Mouse (Mus musculus): ENCODE measurements at regions not wholly inside any gene's neighbourhood (a gene's known extent, or its start where the extent isn't known, plus 50 kb on each side); places are given as distances from the start of the nearest gene placed in this dataset.
A peak's percentile ranks its signal among the peaks of the same experiment; 100 is the strongest.

DNA sequence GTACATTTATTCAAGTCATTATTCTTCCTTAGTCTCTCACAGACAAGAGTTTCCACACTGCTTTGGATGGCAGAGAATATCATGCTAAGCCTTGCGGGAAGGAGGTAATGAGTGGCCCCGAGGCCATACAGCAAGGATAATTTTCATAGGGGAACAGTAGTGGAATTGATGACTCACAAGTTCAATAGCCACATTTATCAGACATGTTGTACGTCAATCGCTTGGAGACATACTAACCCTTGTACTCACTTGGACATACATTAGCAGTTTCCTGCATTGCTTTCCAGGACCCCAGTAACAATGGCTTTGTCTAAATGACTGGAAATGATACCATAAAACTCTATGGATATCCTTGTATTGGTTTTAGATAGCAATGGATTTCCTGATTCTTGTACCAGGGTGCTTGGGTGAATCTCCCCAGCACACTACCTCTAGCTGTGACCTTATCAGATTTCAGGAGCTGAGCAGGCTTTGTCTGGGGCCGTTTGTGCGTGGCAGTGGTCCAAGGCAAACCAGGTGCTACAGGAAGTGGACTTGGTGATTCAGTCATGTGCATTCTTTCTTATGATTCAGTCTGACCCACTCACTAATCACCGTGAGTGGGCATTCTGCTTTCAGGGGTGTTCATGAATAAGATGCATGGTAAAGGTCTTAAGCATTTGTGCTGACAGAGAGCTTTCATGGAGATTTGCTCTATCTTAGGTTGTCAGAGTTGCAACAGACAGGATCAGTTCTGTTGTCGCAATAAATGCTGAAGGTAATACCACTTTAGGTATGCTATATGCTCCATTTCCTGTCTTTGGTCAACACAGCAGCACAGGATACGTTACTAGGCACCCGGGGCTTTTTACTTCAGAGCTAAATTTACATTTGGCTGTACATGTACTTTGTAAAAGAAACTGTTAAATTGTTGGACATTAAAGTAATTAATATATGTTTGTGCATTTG lies 326.2 kb downstream of the Klf5 start:
- ATAC-seq (replicated peaks in 1 of 2; ENCODE audit: insufficient read depth in 1 of 2, low FRiP score in 2 of 2, low TSS enrichment in 1 of 2, low read depth in 1 of 2, poor library complexity in 2 of 2, severe bottlenecking in 2 of 2) = peak in 1 of 2 experiments; percentile 10; a peak in 1 of 4 replicates

DNA sequence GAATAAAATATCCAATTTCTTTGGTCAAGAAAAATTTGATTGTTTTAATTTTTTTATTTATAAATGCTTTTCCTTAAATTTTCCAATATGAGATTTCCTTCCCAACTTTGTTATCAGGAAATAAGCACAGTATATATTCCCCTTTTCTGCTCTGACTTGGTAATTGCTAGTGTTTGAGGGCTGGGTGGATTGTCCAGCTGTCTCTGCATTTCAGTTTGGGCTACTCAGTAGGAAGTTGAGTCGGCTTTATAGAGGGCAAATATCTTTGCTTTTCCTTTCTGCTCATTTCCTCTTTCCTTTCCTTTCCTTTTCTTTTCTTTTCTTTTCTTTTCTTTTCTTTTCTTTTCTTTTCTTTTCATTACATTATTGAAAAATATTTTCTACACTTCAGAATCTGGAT lies 329.1 kb downstream of the Klf5 start:
- ATAC-seq (replicated peaks in 1 of 2; ENCODE audit: insufficient read depth in 1 of 2, low FRiP score in 2 of 2, low TSS enrichment in 1 of 2, low read depth in 1 of 2, poor library complexity in 2 of 2, severe bottlenecking in 2 of 2) = no peak

DNA sequence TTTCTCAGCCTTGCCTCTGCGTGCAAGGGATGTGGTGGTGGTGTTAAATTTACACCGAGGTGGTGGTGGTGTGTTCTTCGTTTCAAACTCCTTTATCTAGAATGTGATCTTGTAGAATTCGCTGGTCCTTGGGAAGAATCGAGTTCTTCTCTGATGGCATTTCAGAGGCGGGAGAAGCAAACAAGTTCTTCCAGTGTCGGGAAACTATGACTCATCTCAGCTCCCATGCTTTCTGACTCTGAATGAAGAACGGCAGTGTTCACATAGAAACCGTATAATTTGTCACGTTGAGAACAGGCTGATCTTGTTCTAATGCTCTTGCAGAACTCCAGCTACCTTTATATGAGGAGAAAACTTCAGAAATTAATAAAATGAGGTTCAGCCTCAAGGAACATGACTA lies 332.6 kb downstream of the Klf5 start:
- ATAC-seq (replicated peaks in 1 of 2; ENCODE audit: insufficient read depth in 1 of 2, low FRiP score in 2 of 2, low TSS enrichment in 1 of 2, low read depth in 1 of 2, poor library complexity in 2 of 2, severe bottlenecking in 2 of 2) = no peak

DNA sequence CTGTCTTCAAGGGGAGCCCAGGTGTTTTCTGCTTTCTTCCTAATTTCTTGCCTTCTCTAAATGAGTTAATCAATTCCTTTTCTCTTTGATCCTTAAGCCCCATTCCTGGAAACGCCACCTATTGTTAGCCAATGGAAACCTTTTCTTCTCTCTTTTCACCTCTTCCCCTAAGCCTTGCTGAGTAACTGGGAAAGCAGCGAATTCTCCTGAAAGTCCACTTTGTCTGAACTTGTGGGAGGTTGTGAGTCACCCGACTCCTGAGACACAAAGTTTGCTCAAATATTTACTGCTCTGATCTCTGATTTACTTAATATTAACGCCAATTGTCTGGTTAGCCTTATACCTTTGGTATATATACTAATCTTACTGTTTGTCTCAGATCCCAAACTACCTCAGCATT lies 334.0 kb downstream of the Klf5 start:
- ATAC-seq (replicated peaks in 1 of 2; ENCODE audit: insufficient read depth in 1 of 2, low FRiP score in 2 of 2, low TSS enrichment in 1 of 2, low read depth in 1 of 2, poor library complexity in 2 of 2, severe bottlenecking in 2 of 2) = no peak

DNA sequence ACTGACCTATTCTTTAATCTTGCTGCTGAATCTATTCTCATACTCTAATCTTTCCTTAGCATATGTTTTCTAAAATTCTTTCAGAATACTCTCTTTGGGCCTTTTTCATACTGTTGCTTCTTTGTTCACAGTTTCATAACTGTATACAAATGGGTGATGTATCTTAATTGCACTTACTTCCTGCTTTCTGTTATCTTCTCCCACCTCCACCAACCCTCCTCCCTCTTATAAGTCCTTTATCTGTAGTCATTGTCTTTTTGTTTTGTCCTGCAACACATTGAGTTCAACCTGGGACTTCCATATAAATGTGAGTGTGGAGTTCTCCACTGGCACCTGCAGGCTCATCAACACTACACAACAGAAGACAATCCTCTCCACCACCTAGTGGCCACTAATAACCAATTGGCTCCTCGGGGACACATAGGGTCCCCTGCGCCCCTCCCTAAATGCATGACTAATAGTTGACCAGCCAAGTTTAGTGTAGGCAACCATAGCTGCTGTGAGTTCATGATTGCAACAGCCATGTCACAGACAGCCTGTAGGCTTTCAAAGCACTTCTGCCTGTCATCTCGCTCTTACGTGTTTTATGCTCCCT lies 337.2 kb downstream of the Klf5 start:
- peak in 1 of 2 experiments; percentile 32; a peak in 1 of 4 replicates for ATAC-seq (replicated peaks in 1 of 2; ENCODE audit: insufficient read depth in 1 of 2, low FRiP score in 2 of 2, low TSS enrichment in 1 of 2, low read depth in 1 of 2, poor library complexity in 2 of 2, severe bottlenecking in 2 of 2)

DNA sequence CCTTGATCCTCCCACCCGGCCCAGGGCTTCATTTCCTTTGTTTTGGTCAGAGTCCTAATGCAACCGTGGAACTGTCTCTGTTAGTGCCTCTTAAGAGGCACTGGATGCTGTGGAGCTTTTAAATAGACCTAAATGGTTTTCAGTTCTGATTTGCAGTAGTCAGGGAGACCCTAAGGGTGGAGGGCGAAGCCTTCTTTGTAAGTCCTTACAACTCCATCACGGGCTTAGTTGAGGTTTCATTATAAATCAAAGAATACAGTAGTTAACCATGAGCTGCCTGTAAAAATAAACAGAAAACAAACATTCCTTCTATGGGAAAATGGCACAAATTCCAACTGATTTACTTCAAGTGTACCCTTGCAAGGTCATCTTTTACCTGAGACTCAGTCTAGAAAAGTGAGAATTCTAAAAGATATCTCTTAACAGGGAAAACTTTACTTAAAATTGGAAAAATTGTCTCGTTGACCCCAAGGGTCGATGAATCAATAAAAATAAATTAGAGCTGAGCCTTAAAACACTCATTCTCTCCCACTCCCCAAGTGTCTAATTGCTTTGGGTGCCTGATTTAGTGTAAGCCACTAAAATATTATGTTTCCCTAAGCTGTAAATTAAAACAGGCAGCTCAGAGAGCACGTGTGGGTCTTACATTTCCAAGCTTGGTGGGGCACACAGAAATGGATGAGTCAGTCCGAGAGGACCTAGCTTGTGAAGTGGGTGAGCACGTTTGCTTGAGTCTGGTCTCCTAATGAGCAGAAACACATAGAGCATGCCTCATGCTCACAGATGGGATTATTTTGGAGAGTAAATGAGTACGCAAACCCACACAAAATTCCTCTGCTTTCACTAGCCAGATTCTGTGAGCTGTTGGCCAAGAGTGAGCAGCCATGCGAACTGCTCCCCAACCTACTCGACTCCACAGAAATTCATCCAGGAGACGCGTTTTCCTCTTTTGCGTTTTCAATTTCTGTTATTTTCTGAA lies 343.3 kb downstream of the Klf5 start:
- no peak for ATAC-seq (replicated peaks in 1 of 2; ENCODE audit: insufficient read depth in 1 of 2, low FRiP score in 2 of 2, low TSS enrichment in 1 of 2, low read depth in 1 of 2, poor library complexity in 2 of 2, severe bottlenecking in 2 of 2)

DNA sequence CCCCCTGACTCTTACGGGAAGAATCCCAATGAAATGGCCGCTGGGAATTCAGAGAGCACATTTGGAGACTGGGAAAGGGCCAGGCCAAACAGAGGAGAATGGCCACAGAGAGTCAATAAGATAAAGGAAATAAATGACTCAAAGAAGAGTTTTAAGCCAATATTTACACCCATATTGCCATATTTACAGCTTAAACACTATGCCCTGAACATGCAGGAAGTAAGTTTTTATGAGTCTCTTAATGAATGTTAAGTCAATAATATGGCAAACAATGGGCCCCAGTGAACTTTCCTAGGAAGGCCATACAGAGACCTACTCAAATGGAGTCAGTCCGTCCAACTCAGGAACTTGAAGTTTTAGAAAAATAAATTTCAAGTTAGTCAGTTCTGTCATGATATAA lies 347.8 kb downstream of the Klf5 start:
- no peak for ATAC-seq (replicated peaks in 1 of 2; ENCODE audit: insufficient read depth in 1 of 2, low FRiP score in 2 of 2, low TSS enrichment in 1 of 2, low read depth in 1 of 2, poor library complexity in 2 of 2, severe bottlenecking in 2 of 2)

DNA sequence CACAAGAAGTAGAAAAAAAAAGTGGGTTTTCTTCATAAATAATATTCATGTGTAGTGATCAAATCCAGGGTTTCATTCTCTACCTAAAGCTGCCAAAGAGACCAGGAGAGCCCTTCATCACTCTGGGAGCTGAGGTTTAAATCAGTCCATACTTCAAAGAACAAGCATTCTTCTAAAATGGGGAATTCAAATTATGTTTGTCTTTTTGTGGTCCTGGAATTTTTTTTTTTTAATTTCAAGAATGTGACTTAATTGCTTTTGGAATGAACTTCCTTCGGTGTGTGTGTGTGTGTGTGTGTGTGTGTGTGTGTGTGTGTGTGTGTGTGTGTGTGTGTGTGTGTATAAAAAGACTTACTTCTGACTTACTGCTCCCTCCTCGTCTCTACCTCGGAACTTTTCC lies 375.9 kb downstream of the Klf5 start:
- no peak for ATAC-seq (replicated peaks in 1 of 2; ENCODE audit: insufficient read depth in 1 of 2, low FRiP score in 2 of 2, low TSS enrichment in 1 of 2, low read depth in 1 of 2, poor library complexity in 2 of 2, severe bottlenecking in 2 of 2)

DNA sequence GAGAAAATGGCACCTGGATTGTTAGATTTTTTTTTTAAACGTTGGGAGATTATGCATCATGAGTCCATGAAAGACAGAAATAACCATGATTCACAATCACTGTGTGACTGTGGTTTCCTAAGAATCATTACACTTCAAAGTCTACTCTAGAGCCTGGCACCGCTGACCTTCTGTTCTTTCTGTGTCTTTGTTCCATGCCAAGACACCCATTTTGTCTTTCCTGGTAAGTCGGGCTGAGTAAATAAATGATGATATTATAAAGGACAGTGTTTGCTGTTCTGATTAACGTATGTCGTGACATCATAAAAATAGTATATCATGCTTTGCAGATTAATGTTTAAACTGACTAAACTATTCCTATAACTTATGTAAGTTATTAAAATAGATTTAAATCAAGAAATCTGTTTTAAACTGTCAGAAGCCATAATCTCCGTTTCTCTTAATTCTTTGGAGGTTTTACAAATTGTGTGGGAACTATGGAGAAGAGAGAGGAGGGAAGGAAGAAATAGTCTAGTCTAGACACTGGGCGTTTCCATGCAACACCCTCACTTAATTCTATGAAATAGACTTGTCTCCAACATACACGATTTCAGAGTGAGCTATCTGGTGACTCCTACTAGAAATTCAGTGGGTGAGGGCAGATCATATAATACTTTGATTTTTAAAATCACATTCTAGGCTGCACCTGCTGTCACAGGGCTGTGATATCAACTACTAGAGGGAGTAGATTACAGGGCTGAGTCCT lies 388.7 kb downstream of the Klf5 start:
- ATAC-seq (replicated peaks in 1 of 2; ENCODE audit: insufficient read depth in 1 of 2, low FRiP score in 2 of 2, low TSS enrichment in 1 of 2, low read depth in 1 of 2, poor library complexity in 2 of 2, severe bottlenecking in 2 of 2) = no peak

DNA sequence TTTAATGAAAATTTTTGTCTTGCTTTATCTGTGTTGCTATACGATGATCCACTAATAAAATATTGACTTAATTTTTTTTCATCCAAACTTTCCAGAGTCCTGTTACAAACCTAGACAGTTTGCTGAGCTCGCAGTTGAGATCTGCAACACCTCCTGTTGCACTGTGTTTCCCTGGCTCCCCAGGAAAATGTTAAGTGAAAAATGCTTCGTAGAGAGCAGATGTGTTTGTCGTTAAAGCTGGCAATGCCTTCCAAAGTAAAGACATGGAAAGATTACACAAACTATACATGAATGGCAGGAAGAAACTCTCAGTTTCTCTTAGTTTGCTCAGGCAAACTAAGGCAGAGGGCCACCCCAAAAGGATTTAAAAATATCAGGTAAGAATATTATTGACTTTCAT lies 389.9 kb downstream of the Klf5 start:
- no peak for ATAC-seq (replicated peaks in 1 of 2; ENCODE audit: insufficient read depth in 1 of 2, low FRiP score in 2 of 2, low TSS enrichment in 1 of 2, low read depth in 1 of 2, poor library complexity in 2 of 2, severe bottlenecking in 2 of 2)

DNA sequence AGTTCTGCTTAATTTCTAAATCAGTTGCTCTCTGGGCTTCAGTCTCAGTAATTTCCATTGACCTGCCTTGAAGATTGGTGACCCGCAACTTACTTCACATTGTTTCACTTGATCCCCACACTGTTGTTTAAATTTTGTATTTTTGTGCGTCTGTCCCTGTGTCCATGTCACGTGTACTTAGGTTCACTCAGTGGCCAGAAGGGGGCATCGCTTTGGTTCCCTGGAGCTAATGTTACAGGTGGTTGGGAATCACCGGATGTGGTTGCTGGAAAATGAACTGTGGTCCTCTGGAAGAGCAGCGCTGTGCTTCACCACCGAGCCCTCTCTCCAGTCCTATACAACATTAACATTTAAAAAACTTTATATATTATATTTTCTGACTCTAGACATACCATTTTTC lies 397.8 kb downstream of the Klf5 start:
- ATAC-seq (replicated peaks in 1 of 2; ENCODE audit: insufficient read depth in 1 of 2, low FRiP score in 2 of 2, low TSS enrichment in 1 of 2, low read depth in 1 of 2, poor library complexity in 2 of 2, severe bottlenecking in 2 of 2) = no peak

DNA sequence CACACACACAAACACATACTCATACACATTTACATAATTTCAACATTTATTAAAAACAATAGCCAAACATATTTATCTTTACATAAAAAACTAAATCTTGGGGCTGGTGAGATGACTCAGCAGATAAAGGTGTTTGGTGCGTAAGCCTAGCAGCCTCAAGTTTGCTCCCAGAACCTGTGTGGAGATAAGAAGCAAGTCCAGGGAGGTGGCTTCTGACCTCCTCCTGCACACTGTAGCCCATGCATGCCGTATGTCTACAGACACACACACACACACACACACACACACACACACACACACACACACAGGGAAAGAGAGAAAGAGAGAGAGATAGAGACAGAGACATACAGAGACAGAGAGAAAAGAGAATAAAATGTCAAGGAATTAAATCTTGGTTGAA lies 401.1 kb downstream of the Klf5 start:
- ATAC-seq (replicated peaks in 1 of 2; ENCODE audit: insufficient read depth in 1 of 2, low FRiP score in 2 of 2, low TSS enrichment in 1 of 2, low read depth in 1 of 2, poor library complexity in 2 of 2, severe bottlenecking in 2 of 2) = no peak

DNA sequence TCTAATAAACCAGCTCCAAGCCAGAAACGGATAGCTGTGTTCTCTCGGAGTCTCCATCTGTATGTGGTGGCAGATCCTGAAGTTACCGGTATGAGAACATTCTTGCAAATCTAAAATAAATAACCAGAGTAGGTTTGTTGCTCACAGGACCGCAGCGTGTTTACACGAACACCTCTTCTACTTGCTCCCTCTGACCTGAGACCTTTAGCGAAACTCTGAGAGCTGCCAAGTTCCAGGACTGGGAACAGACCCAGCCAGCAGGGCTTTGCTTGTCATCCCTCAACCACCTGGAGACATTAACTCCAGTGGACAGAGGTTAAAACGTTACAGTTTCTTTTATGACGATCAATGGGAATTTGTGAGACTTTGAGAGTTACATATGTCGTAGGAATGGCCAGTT lies 407.5 kb downstream of the Klf5 start:
- ATAC-seq (replicated peaks in 1 of 2; ENCODE audit: insufficient read depth in 1 of 2, low FRiP score in 2 of 2, low TSS enrichment in 1 of 2, low read depth in 1 of 2, poor library complexity in 2 of 2, severe bottlenecking in 2 of 2) = no peak

DNA sequence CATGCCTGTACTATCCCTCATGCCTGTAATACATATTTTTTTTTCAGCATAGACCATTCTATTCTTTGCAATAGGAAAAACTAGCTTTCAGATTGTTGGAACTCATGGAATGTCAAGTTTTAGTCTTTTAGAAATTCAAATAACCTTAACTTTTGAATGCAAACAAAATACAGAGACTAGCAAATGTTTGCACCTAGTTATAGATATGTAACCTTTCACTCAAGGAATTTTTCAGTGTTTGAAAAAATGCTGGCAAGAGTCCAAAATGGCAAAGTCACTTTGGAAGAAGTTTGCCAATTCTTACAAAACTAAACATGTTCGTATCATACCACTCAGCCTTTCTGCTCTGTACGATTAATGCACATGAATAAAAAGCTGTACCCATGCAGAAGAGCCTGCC lies 409.6 kb downstream of the Klf5 start:
- ATAC-seq (replicated peaks in 1 of 2; ENCODE audit: insufficient read depth in 1 of 2, low FRiP score in 2 of 2, low TSS enrichment in 1 of 2, low read depth in 1 of 2, poor library complexity in 2 of 2, severe bottlenecking in 2 of 2) = no peak

DNA sequence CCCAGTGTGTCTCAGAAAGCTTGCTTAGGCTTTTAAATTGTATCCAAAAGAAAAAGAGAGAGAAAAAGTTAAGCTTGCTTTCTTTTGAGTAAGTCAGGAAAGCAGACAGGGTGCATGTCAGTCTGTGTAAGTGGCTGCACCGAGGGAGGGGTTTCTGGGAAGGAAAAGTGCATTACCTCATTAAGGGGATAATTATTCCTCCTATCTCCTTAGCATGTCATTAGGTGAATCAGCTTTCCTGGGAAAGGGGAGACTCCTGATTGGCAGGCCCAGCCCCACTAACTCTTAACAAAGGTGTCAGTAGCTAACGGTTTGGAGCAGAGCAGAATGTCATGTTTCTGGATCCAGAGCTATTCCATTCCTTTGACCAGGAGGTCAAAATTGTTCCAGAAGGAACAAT lies 411.3 kb downstream of the Klf5 start:
- no peak for ATAC-seq (replicated peaks in 1 of 2; ENCODE audit: insufficient read depth in 1 of 2, low FRiP score in 2 of 2, low TSS enrichment in 1 of 2, low read depth in 1 of 2, poor library complexity in 2 of 2, severe bottlenecking in 2 of 2)

DNA sequence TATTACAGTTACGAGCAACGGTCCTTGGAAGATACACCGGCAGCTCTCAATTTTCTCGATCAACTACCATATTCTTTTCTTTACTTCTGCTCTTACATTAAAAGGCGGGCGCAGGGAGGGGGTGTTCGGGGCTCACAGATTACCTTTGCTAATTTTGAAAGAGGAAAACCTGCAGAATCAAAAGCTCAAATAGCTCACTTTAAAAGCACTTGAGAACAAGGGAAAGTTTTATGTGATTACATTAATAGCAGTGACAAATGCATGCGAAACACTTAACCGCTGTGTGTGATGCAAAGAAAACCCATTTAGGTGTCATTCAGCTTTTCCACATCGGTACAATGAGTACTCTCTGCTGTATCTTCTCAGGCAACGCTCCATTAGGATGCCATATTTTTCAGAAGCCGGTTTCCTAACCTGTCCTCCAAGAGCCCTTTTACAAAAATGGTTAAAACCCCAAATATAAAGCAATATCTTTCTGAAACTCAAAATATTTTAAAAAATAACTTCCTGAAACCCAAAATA lies 412.2 kb downstream of the Klf5 start:
- ATAC-seq (replicated peaks in 1 of 2; ENCODE audit: insufficient read depth in 1 of 2, low FRiP score in 2 of 2, low TSS enrichment in 1 of 2, low read depth in 1 of 2, poor library complexity in 2 of 2, severe bottlenecking in 2 of 2) = no peak

DNA sequence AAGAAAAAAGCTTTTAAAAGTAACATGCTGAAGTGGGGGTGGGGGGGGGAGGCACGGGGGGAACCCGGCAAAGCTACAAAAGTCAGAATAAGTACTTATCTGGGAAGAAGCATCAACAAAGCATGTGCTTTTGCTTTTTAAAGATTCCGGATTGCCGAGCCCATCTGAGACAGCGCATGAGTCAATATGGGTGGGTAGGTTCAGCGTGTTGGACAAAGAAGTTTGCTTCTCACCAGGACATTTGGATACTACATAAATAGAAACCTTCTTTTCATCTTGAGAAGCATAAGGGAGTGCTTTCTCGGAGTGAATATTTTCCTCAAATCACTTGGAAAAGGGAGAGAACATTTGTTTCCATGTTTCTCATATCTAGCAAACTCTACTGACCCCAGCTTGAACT lies 414.1 kb downstream of the Klf5 start:
- ATAC-seq (replicated peaks in 1 of 2; ENCODE audit: insufficient read depth in 1 of 2, low FRiP score in 2 of 2, low TSS enrichment in 1 of 2, low read depth in 1 of 2, poor library complexity in 2 of 2, severe bottlenecking in 2 of 2) = no peak

Measured in hematopoietic stem cell, adult 5-6 weeks (primary cell).